Mouse (Mus musculus) induced T-regulatory cell, adult 2 months (primary cell): ENCODE data around the gene Gm20820.
"Not testable (repeated sequence)": the region's sequence is repeated elsewhere in the genome, so short reads cannot be mapped to it uniquely, and the experiment has no call there.

ENCODE experiments used
- DNase-seq: peaks from one replicate; pipeline ENCODE4 v3.0.0-alpha.2; 2012; ENCODE audit warnings: low read depth

Gene Gm20820

GRCm38 (mm10) chrY:86061472-86061871, at the start of gene Gm20820:
Gene Gm20820 (plus strand): TSS chrY:86061772.
- not testable (repeated sequence) for DNase-seq
